Mouse (Mus musculus): ENCODE measurements around the gene Speer4d. TPM values are rescaled to one million over a fixed set of nuclear protein-coding genes. Genes with fewer than 3 reads are reported as not detected.
"Not testable (repeated sequence)": the region's sequence is repeated elsewhere in the genome, so short reads cannot be mapped to it uniquely, and the experiment has no call there.

Gene Speer4d
- polyA plus RNA-seq (2016; fragmentation: Nextera tagmentation; extraction: Ambion mirVana), result not detected in 2 replicates

GRCm38 (mm10) chr5:15618764-15619163, at the start of gene Speer4d:
TSS of gene Speer4d (plus strand) at chr5:15619064.
- H3K9me3 ChIP-seq (replicated peaks), result peaks cover 10% of the 10 kb centered on the region; the same call in 1 of the 2 replicates
- H3K27me3 ChIP-seq; H3K4me1 ChIP-seq; H3K4me2 ChIP-seq (replicated peaks); H3K4me3 ChIP-seq; H3K9ac ChIP-seq; H3K27ac ChIP-seq; H3K36me3 ChIP-seq; ATAC-seq (ENCODE audit: low FRiP score): not testable (repeated sequence)
- 71% methylated on average over 1 of the region's 1 CpGs for WGBS

DNA sequence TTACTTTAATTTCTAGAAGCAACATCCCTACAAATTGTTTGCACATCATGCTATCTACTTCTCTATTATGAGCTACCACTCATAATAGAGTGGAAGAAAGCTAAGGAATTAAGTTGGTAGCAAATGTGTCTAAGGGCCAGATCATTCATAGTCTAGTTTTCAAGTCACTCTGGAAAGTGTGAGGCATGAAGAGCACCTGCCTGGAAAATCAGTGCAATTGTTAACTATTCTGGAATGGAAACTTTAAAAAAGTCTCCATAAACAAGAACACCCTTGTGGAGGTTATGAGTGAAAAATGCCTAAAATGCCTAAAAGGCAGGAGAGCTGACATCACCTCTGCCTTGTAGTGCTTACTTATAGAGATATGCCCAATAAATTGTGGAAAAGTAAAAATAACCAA, 45.1 kb upstream of the Speer4d start:
- not testable (repeated sequence) for H3K36me3 ChIP-seq; H3K4me2 ChIP-seq (replicated peaks); H3K27ac ChIP-seq; H3K4me3 ChIP-seq; H3K27me3 ChIP-seq; H3K4me1 ChIP-seq; ATAC-seq (ENCODE audit: low FRiP score); H3K9ac ChIP-seq
- H3K9me3 ChIP-seq (replicated peaks), result peaks cover 12% of the 10 kb centered on the region; the same call in 1 of the 2 replicates

- ATAC-seq (ENCODE audit: low FRiP score); H3K4me1 ChIP-seq; H3K4me3 ChIP-seq; H3K27me3 ChIP-seq; H3K4me2 ChIP-seq (replicated peaks); H3K36me3 ChIP-seq; H3K27ac ChIP-seq; H3K9ac ChIP-seq: not testable (repeated sequence)
- no CpG with 5 or more reads among the region's 1 CpGs for WGBS
- H3K9me3 ChIP-seq (replicated peaks), result peaks cover 12% of the 10 kb centered on the region; the same call in 1 of the 2 replicates
These were observed 41.8 kb upstream of the Speer4d start, which contains the start of gene Gm21083 for GRCm38 (mm10) chr5:15577033-15577432. TSS of gene Gm21083 (plus strand) at chr5:15577333.

DNA sequence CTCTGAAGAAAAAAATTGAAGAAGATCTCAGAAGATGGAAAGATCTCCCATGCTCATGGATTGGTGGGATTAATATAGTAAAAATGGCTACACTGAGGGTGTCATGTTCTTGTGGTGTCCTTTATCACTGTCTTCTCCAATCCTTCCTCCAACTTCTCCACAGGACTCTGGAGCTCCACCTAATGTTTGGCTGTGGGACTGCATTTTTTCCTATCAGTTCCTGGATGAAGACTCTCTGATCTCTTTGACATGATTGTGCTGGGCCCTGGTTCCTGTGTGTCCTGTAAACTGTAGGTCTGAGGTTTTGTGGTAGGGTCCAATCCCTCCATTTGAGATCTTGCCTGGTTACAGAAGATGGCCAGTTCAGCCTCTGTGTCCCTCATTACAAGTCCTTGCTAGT, 32.5 kb upstream of the Speer4d start:
- H3K4me2 ChIP-seq (replicated peaks); H3K9me3 ChIP-seq (replicated peaks); H3K27ac ChIP-seq; H3K36me3 ChIP-seq; H3K9ac ChIP-seq; H3K4me3 ChIP-seq; H3K4me1 ChIP-seq; H3K27me3 ChIP-seq; ATAC-seq (ENCODE audit: low FRiP score): not testable (repeated sequence)

DNA sequence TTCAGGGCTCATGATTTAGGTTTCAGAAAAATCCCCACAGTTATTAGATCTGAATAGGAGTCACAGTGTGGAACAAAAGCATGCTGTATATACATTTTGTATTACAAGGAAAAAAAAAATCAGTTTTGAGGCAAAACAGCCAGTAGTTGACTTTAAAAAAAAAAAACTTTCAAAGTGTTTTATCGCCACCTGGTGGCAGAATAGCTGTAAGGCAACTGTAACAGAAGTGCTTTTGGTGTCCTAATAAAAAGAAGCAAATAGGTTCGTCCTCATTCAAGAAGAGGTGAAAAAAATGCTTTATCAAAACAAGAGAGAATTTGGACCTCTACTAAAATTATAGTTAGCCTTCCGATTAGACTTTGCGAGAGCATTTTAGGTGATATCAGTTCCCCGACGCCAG, 30.6 kb upstream of the Speer4d start:
- not testable (repeated sequence) for H3K4me1 ChIP-seq; H3K27me3 ChIP-seq; H3K9ac ChIP-seq; H3K27ac ChIP-seq; H3K36me3 ChIP-seq; H3K4me2 ChIP-seq (replicated peaks); ATAC-seq (ENCODE audit: low FRiP score); H3K9me3 ChIP-seq (replicated peaks); H3K4me3 ChIP-seq
- WGBS, result 38% methylated on average over 6 of the region's 6 CpGs

DNA sequence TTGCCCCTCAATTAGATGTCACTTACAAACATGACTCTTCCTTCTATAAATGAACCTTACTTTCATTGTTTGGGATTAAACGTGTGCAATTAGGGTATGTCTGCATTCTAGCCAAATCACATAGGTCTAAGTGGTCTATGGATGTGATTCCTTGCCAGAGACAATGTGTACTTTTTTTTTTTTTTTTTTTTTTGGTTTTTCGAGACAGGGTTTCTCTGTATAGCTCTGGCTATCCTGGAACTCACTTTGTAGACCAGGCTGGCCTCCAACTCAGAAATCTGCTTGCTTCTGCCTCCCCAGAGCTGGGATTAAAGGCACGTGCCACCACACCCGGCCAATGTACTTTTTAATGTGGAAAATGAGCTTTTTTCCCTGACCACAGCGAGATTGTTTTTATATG, 28.2 kb upstream of the Speer4d start:
- H3K27ac ChIP-seq; H3K4me3 ChIP-seq; H3K9ac ChIP-seq; H3K9me3 ChIP-seq (replicated peaks); H3K27me3 ChIP-seq; H3K4me2 ChIP-seq (replicated peaks); H3K4me1 ChIP-seq; H3K36me3 ChIP-seq; ATAC-seq (ENCODE audit: low FRiP score): not testable (repeated sequence)
- WGBS, result 60% methylated on average over 5 of the region's 5 CpGs

GRCm38 (mm10) chr5:15591577-15591976, 27.3 kb upstream of the Speer4d start:
- not testable (repeated sequence) for H3K4me3 ChIP-seq; H3K4me1 ChIP-seq; H3K36me3 ChIP-seq; H3K9ac ChIP-seq; H3K27me3 ChIP-seq; H3K27ac ChIP-seq; H3K4me2 ChIP-seq (replicated peaks)
- peaks cover 11% of the 10 kb centered on the region; the same call in 1 of the 2 replicates for H3K9me3 ChIP-seq (replicated peaks)
- ATAC-seq (ENCODE audit: low FRiP score), result peak; percentile 58; the same call in 1 of the 2 replicates
- WGBS, result 80% methylated on average over 2 of the region's 2 CpGs

- not testable (repeated sequence) for H3K4me2 ChIP-seq (replicated peaks); ATAC-seq (ENCODE audit: low FRiP score); H3K27me3 ChIP-seq; H3K4me3 ChIP-seq; H3K4me1 ChIP-seq; H3K27ac ChIP-seq; H3K9ac ChIP-seq; H3K36me3 ChIP-seq
- peaks cover 33% of the 10 kb centered on the region for H3K9me3 ChIP-seq (replicated peaks)
These were observed 20.0 kb upstream of the Speer4d start for GRCm38 (mm10) chr5:15598831-15599230.

GRCm38 (mm10) chr5:15600342-15600741, 18.5 kb upstream of the Speer4d start:
- not testable (repeated sequence) for ATAC-seq (ENCODE audit: low FRiP score); H3K4me1 ChIP-seq; H3K27ac ChIP-seq; H3K4me3 ChIP-seq; H3K9ac ChIP-seq; H3K4me2 ChIP-seq (replicated peaks); H3K36me3 ChIP-seq; H3K27me3 ChIP-seq
- H3K9me3 ChIP-seq (replicated peaks), result peaks cover 31% of the 10 kb centered on the region
- 40% methylated on average over 4 of the region's 4 CpGs for WGBS

DNA sequence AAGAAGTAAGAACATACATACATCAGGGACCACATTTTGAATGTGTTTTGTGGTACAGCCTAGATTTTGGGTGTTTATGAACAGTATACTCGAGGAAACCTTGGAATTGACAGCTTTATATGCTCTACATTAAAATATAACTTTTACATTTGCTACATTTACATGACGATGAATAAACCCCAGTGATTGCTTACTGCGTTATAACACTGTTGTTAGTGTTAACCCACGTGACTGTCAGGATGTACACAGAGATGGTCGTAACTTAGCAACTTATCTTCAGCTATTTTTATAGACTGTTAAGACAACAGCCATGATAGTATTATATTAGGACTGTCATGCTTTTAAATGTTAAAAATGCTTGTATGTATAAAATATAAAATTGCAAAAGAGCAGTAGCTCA, 17.4 kb upstream of the Speer4d start:
- peaks cover 27% of the 10 kb centered on the region for H3K9me3 ChIP-seq (replicated peaks)
- not testable (repeated sequence) for H3K27me3 ChIP-seq; H3K4me2 ChIP-seq (replicated peaks); H3K27ac ChIP-seq; H3K36me3 ChIP-seq; H3K4me1 ChIP-seq; H3K4me3 ChIP-seq; H3K9ac ChIP-seq
- WGBS, result 63% methylated on average over 5 of the region's 5 CpGs
- ATAC-seq (ENCODE audit: low FRiP score), result peak; percentile 78; the same call in 1 of the 2 replicates

DNA sequence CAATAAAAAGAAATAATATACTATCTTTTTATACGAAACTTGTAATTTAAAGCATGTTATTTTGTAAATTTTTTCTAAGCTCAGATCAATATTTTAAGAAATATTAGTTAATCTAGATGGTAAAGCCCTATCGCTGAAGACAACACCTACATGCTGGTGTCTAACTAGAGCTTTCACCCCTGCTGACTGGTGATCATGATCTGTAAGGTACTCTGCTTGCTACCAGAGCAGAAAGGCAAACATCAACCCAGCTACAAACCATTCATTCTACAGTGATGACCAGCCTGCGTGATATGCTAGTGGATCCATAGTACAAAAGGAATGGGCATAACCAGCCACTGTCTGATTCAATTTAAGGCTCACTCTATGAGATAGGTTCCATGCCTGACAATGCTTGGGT, 16.9 kb upstream of the Speer4d start:
- not testable (repeated sequence) for H3K27me3 ChIP-seq; H3K4me2 ChIP-seq (replicated peaks); H3K4me3 ChIP-seq; H3K9ac ChIP-seq; H3K27ac ChIP-seq; H3K36me3 ChIP-seq; H3K4me1 ChIP-seq
- H3K9me3 ChIP-seq (replicated peaks), result peaks cover 32% of the 10 kb centered on the region
- ATAC-seq (ENCODE audit: low FRiP score), result peak; percentile 60; the same call in 1 of the 2 replicates
- WGBS, result 74% methylated on average over 3 of the region's 3 CpGs

DNA sequence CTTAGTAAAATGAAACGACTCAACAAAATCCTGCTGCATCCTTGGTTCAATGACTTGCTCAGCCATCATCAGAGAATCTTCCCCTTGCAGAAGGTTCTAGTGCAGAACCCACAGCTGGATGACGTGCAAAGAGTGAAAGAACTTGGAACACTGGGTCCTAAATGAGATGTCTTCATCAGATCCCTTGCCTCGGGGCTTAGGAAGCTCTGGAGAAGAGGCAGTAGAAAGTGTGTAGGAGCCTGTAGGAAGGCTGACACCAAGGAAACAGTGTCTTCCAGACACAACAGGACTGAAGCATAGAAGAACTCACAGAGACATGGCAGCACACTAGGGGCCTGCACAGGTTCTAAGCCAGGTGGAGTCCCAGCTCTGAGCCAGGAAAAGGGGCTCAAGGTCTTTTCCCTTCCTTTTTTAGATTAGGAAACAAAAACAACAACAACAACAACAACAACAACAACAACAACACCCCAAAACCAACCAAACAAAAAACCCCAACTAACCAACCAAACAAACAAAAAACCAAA, 16.4 kb upstream of the Speer4d start:
- not testable (repeated sequence) for H3K36me3 ChIP-seq; H3K4me3 ChIP-seq; ATAC-seq (ENCODE audit: low FRiP score); H3K4me1 ChIP-seq; H3K27me3 ChIP-seq; H3K9ac ChIP-seq; H3K27ac ChIP-seq; H3K4me2 ChIP-seq (replicated peaks)
- WGBS, result 58% methylated on average over 3 of the region's 3 CpGs
- peaks cover 33% of the 10 kb centered on the region for H3K9me3 ChIP-seq (replicated peaks)

DNA sequence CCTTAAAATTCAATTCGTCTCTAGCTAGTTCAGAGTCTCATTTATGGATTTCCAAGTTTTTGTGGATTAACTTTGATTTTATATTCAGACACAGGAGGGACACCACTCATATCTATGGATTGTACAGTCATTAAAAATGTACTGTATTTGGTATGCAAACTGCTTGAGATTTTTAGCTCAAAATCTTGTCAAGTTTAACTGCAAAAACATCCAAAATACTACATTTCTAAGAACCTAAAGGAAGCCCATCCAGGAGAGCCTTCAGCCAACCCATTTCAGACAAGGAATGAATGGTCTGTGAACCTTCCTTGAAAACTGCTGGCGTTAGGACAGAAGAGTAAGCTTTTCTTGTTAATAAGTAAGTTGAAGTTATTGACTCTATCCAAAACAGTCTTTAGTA, 15.9 kb upstream of the Speer4d start:
- not testable (repeated sequence) for H3K4me2 ChIP-seq (replicated peaks); H3K4me1 ChIP-seq; H3K27ac ChIP-seq; H3K36me3 ChIP-seq; ATAC-seq (ENCODE audit: low FRiP score); H3K4me3 ChIP-seq; H3K27me3 ChIP-seq; H3K9ac ChIP-seq
- peaks cover 33% of the 10 kb centered on the region for H3K9me3 ChIP-seq (replicated peaks)
- WGBS, result 69% methylated on average over 2 of the region's 2 CpGs

Measured in hindbrain, embryonic 12.5 days (tissue).